Mouse (Mus musculus): ENCODE data around the gene Rab5a. TPM values are rescaled to one million over a fixed set of nuclear protein-coding genes. Genes with fewer than 3 reads are reported as not detected.
"Not testable (repeated sequence)": the region's sequence is repeated elsewhere in the genome, so short reads cannot be mapped to it uniquely, and the experiment has no call there.

The Rab5a gene
- total RNA-seq (2015), result 59.6 and 62.4 TPM in 2 replicates
- 58.3 and 63.2 TPM in 2 replicates for total RNA-seq (2017)

- peak; percentile 83 for ATAC-seq (replicated peaks; ENCODE audit: poor library complexity)
Measured at GRCm38 (mm10) chr17:53478858-53479603, at the start of gene Rab5a. TSS of gene Rab5a (plus strand) at chr17:53479234.

GRCm38 (mm10) chr17:53456152-53456551 is 22.9 kb upstream of the Rab5a start:
- no peak for ATAC-seq (replicated peaks; ENCODE audit: poor library complexity)

- ATAC-seq (replicated peaks; ENCODE audit: poor library complexity), result 0 out of 2 replicates have a peak, but pooled peaks have one; percentile 39
Measured at GRCm38 (mm10) chr17:53456742-53457141, 22.3 kb upstream of the Rab5a start.

GRCm38 (mm10) chr17:53462603-53463495 is 16.2 kb upstream of the Rab5a start, which contains the start of gene Efhb:
TSS of gene Efhb (minus strand) at chr17:53463321.
- ATAC-seq (replicated peaks; ENCODE audit: poor library complexity), result peak; percentile 97

GRCm38 (mm10) chr17:53463496-53463840 is 15.6 kb upstream of the Rab5a start:
- peak; percentile 15; the same call in 1 of the 2 replicates for ATAC-seq (replicated peaks; ENCODE audit: poor library complexity)

GRCm38 (mm10) chr17:53465569-53465968 is 13.5 kb upstream of the Rab5a start:
- ATAC-seq (replicated peaks; ENCODE audit: poor library complexity), result peak; percentile 68

- ATAC-seq (replicated peaks; ENCODE audit: poor library complexity), result peak; percentile 57
Measured at GRCm38 (mm10) chr17:53468697-53469096, 10.3 kb upstream of the Rab5a start.

- ATAC-seq (replicated peaks; ENCODE audit: poor library complexity), result peak; percentile 26
Measured at GRCm38 (mm10) chr17:53478066-53478857, 772 bp upstream of the Rab5a start.

- peak; percentile 23 for ATAC-seq (replicated peaks; ENCODE audit: poor library complexity)
Measured at GRCm38 (mm10) chr17:53479604-53480041, 589 bp downstream of the Rab5a start.

GRCm38 (mm10) chr17:53480433-53480832 is 1.4 kb downstream of the Rab5a start:
- ATAC-seq (replicated peaks; ENCODE audit: poor library complexity), result no peak

- ATAC-seq (replicated peaks; ENCODE audit: poor library complexity), result peak; percentile 98
Measured at GRCm38 (mm10) chr17:53488291-53489006, 9.4 kb downstream of the Rab5a start.

GRCm38 (mm10) chr17:53489007-53489378 is 10.0 kb downstream of the Rab5a start:
- ATAC-seq (replicated peaks; ENCODE audit: poor library complexity), result no peak

- no peak for ATAC-seq (replicated peaks; ENCODE audit: poor library complexity)
Measured at GRCm38 (mm10) chr17:53502966-53503365, 23.9 kb downstream of the Rab5a start.

GRCm38 (mm10) chr17:53512311-53512951 is 33.4 kb downstream of the Rab5a start:
- ATAC-seq (replicated peaks; ENCODE audit: poor library complexity), result peak; percentile 73

GRCm38 (mm10) chr17:53519364-53519763 is 40.3 kb downstream of the Rab5a start:
- ATAC-seq (replicated peaks; ENCODE audit: poor library complexity), result peak; percentile 58; the same call in 1 of the 2 replicates

- ATAC-seq (replicated peaks; ENCODE audit: poor library complexity), result no peak
Measured at GRCm38 (mm10) chr17:53520509-53520908, 41.5 kb downstream of the Rab5a start.

GRCm38 (mm10) chr17:53528034-53528433 is 49.0 kb downstream of the Rab5a start:
- ATAC-seq (replicated peaks; ENCODE audit: poor library complexity), result no peak

- no peak for ATAC-seq (replicated peaks; ENCODE audit: poor library complexity)
Measured at GRCm38 (mm10) chr17:53531160-53531559, 52.1 kb downstream of the Rab5a start.

GRCm38 (mm10) chr17:53532425-53532824 is 53.4 kb downstream of the Rab5a start:
- ATAC-seq (replicated peaks; ENCODE audit: poor library complexity), result peak; percentile 80

- ATAC-seq (replicated peaks; ENCODE audit: poor library complexity), result not testable (repeated sequence)
Measured at GRCm38 (mm10) chr17:53539351-53539750, 60.3 kb downstream of the Rab5a start, which contains the start of gene Pp2d1. TSS of gene Pp2d1 (minus strand) at chr17:53539451.
